Mouse (Mus musculus): Measurements from ENCODE around the gene Tmem265. TPM values are rescaled to one million over a fixed set of nuclear protein-coding genes. Genes with fewer than 3 reads are reported as not detected.

Gene Tmem265
- polyA plus RNA-seq, 1 experiment from 2014 or later: 6.3 TPM

- H3K27ac ChIP-seq (replicated peaks): no peak overlapping the region
- 96% methylated on average over 10 of the region's 10 CpGs for WGBS
- peaks cover 16% of the 10 kb centered on the region for H3K4me1 ChIP-seq
- H3K4me3 ChIP-seq: no peak overlapping the region
- no peak overlapping the region for H3K9ac ChIP-seq (replicated peaks)
- H3K9me3 ChIP-seq: no peaks in the 10 kb centered on the region
- peaks cover 62% of the 10 kb centered on the region for H3K36me3 ChIP-seq
- H3K4me2 ChIP-seq (replicated peaks): no peak overlapping the region
- ATAC-seq (ENCODE audit: low FRiP score, low read depth): no peak
- no peaks in the 10 kb centered on the region for H3K27me3 ChIP-seq
Measured at GRCm38 (mm10) chr7:127591108-127591507, 29.9 kb downstream of the Tmem265 start.

- 92% methylated on average over 14 of the region's 14 CpGs for WGBS
- peaks cover 77% of the 10 kb centered on the region for H3K36me3 ChIP-seq
Measured at GRCm38 (mm10) chr7:127592575-127592974, 31.4 kb downstream of the Tmem265 start.

GRCm38 (mm10) chr7:127596747-127597146, 35.6 kb downstream of the Tmem265 start:
- no peak for ATAC-seq (ENCODE audit: low FRiP score, low read depth)
- no peaks in the 10 kb centered on the region for H3K9me3 ChIP-seq
- H3K27ac ChIP-seq (replicated peaks): no peak overlapping the region
- peaks cover 100% of the 10 kb centered on the region for H3K36me3 ChIP-seq
- H3K4me2 ChIP-seq (replicated peaks): no peak overlapping the region
- no peak overlapping the region for H3K9ac ChIP-seq (replicated peaks)
- H3K27me3 ChIP-seq: no peaks in the 10 kb centered on the region
- no peak overlapping the region for H3K4me3 ChIP-seq
- no peaks in the 10 kb centered on the region for H3K4me1 ChIP-seq
- 95% methylated on average over 17 of the region's 17 CpGs for WGBS

More at GRCm38 (mm10) chr7:127592575-127592974, 31.4 kb downstream of the Tmem265 start:
- H3K9ac ChIP-seq (replicated peaks): no peak overlapping the region
- no peak overlapping the region for H3K4me3 ChIP-seq
- no peak overlapping the region for H3K4me2 ChIP-seq (replicated peaks)
- H3K4me1 ChIP-seq: peaks cover 9% of the 10 kb centered on the region
- H3K9me3 ChIP-seq: no peaks in the 10 kb centered on the region
- H3K27me3 ChIP-seq: no peaks in the 10 kb centered on the region
- ATAC-seq (ENCODE audit: low FRiP score, low read depth): no peak
- no peak overlapping the region for H3K27ac ChIP-seq (replicated peaks)

- no peaks in the 10 kb centered on the region for H3K27me3 ChIP-seq
- no peak overlapping the region for H3K4me2 ChIP-seq (replicated peaks)
- no peaks in the 10 kb centered on the region for H3K4me1 ChIP-seq
- peaks cover 95% of the 10 kb centered on the region for H3K36me3 ChIP-seq
- no peak for ATAC-seq (ENCODE audit: low FRiP score, low read depth)
- H3K4me3 ChIP-seq: no peak overlapping the region
- H3K9ac ChIP-seq (replicated peaks): no peak overlapping the region
- WGBS: 98% methylated on average over 7 of the region's 7 CpGs
- H3K9me3 ChIP-seq: no peaks in the 10 kb centered on the region
- H3K27ac ChIP-seq (replicated peaks): no peak overlapping the region
Measured at GRCm38 (mm10) chr7:127600612-127601011, 39.4 kb downstream of the Tmem265 start.

- 82% methylated on average over 4 of the region's 4 CpGs for WGBS
- no peak overlapping the region for H3K4me2 ChIP-seq (replicated peaks)
- no peak overlapping the region for H3K27ac ChIP-seq (replicated peaks)
- no peak for ATAC-seq (ENCODE audit: low FRiP score, low read depth)
- peaks cover 90% of the 10 kb centered on the region for H3K36me3 ChIP-seq
- H3K27me3 ChIP-seq: no peaks in the 10 kb centered on the region
- no peaks in the 10 kb centered on the region for H3K9me3 ChIP-seq
- H3K4me1 ChIP-seq: no peaks in the 10 kb centered on the region
- H3K4me3 ChIP-seq: no peak overlapping the region
- no peak overlapping the region for H3K9ac ChIP-seq (replicated peaks)
Measured at GRCm38 (mm10) chr7:127601735-127602134, 40.5 kb downstream of the Tmem265 start.

GRCm38 (mm10) chr7:127602903-127603302, 41.7 kb downstream of the Tmem265 start:
- H3K4me1 ChIP-seq: no peaks in the 10 kb centered on the region
- no peaks in the 10 kb centered on the region for H3K9me3 ChIP-seq
- 88% methylated on average over 2 of the region's 2 CpGs for WGBS
- peaks cover 90% of the 10 kb centered on the region for H3K36me3 ChIP-seq
- no peak overlapping the region for H3K27ac ChIP-seq (replicated peaks)
- no peak for ATAC-seq (ENCODE audit: low FRiP score, low read depth)
- H3K9ac ChIP-seq (replicated peaks): no peak overlapping the region
- H3K4me3 ChIP-seq: no peak overlapping the region
- no peaks in the 10 kb centered on the region for H3K27me3 ChIP-seq
- H3K4me2 ChIP-seq (replicated peaks): no peak overlapping the region

- Histone ChIP-seq H3K4me1 (no peaks in the 10 kb centered on the region), H3K27ac (replicated peaks) (no peak overlapping the region), H3K9me3 (no peaks in the 10 kb centered on the region), H3K27me3 (no peaks in the 10 kb centered on the region), H3K4me2 (replicated peaks) (no peak overlapping the region), H3K4me3 (no peak overlapping the region), H3K36me3 (peaks cover 90% of the 10 kb centered on the region), H3K9ac (replicated peaks) (no peak overlapping the region)
- no peak for ATAC-seq (ENCODE audit: low FRiP score, low read depth)
- 94% methylated on average over 10 of the region's 10 CpGs for WGBS
Measured at GRCm38 (mm10) chr7:127604256-127604655, 43.1 kb downstream of the Tmem265 start.

- Histone ChIP-seq H3K27ac (replicated peaks) (no peak overlapping the region), H3K9me3 (no peaks in the 10 kb centered on the region), H3K4me3 (no peak overlapping the region), H3K36me3 (peaks cover 90% of the 10 kb centered on the region), H3K27me3 (no peaks in the 10 kb centered on the region), H3K4me1 (no peaks in the 10 kb centered on the region), H3K9ac (replicated peaks) (no peak overlapping the region), H3K4me2 (replicated peaks) (no peak overlapping the region)
- no peak for ATAC-seq (ENCODE audit: low FRiP score, low read depth)
- WGBS: 87% methylated on average over 6 of the region's 6 CpGs
Measured at GRCm38 (mm10) chr7:127607150-127607549, 46.0 kb downstream of the Tmem265 start.

- H3K36me3 ChIP-seq: peaks cover 67% of the 10 kb centered on the region
- no peak overlapping the region for H3K27ac ChIP-seq (replicated peaks)
- H3K4me2 ChIP-seq (replicated peaks): no peak overlapping the region
- H3K27me3 ChIP-seq: no peaks in the 10 kb centered on the region
- ATAC-seq (ENCODE audit: low FRiP score, low read depth): no peak
- 96% methylated on average over 29 of the region's 29 CpGs for WGBS
- no peak overlapping the region for H3K9ac ChIP-seq (replicated peaks)
- H3K4me3 ChIP-seq: no peak overlapping the region
- no peaks in the 10 kb centered on the region for H3K9me3 ChIP-seq
- H3K4me1 ChIP-seq: peaks cover 15% of the 10 kb centered on the region
Measured at GRCm38 (mm10) chr7:127611011-127611410, 49.8 kb downstream of the Tmem265 start.

GRCm38 (mm10) chr7:127611561-127611960, 50.4 kb downstream of the Tmem265 start:
- Histone ChIP-seq H3K27ac (replicated peaks) (no peak overlapping the region), H3K9ac (replicated peaks) (no peak overlapping the region), H3K4me3 (no peak overlapping the region), H3K4me2 (replicated peaks) (no peak overlapping the region), H3K36me3 (peaks cover 63% of the 10 kb centered on the region), H3K27me3 (no peaks in the 10 kb centered on the region), H3K4me1 (peaks cover 20% of the 10 kb centered on the region), H3K9me3 (no peaks in the 10 kb centered on the region)
- 97% methylated on average over 26 of the region's 26 CpGs for WGBS
- ATAC-seq (ENCODE audit: low FRiP score, low read depth): no peak

- peak overlapping the region; percentile 84; the same call in 1 of the 2 replicates for H3K4me3 ChIP-seq
- peaks cover 29% of the 10 kb centered on the region for H3K4me1 ChIP-seq
- H3K9ac ChIP-seq (replicated peaks): peak overlapping the region; percentile 99
- no peaks in the 10 kb centered on the region for H3K9me3 ChIP-seq
- no peaks in the 10 kb centered on the region for H3K27me3 ChIP-seq
- peak overlapping the region; percentile 85 for H3K4me2 ChIP-seq (replicated peaks)
- no peak for ATAC-seq (ENCODE audit: low FRiP score, low read depth)
- H3K36me3 ChIP-seq: peaks cover 44% of the 10 kb centered on the region
- 86% methylated on average over 8 of the region's 8 CpGs for WGBS
- H3K27ac ChIP-seq (replicated peaks): no peak overlapping the region
Measured at GRCm38 (mm10) chr7:127613501-127613900, 52.3 kb downstream of the Tmem265 start.

- Histone ChIP-seq H3K36me3 (peaks cover 38% of the 10 kb centered on the region), H3K27me3 (no peaks in the 10 kb centered on the region), H3K27ac (replicated peaks) (no peak overlapping the region), H3K9ac (replicated peaks) (peak overlapping the region; percentile 99), H3K4me1 (peaks cover 29% of the 10 kb centered on the region), H3K4me2 (replicated peaks) (peak overlapping the region; percentile 85), H3K4me3 (peak overlapping the region; percentile 84), H3K9me3 (no peaks in the 10 kb centered on the region)
- 31% methylated on average over 8 of the region's 8 CpGs for WGBS
- ATAC-seq (ENCODE audit: low FRiP score, low read depth): no peak
Measured at GRCm38 (mm10) chr7:127614091-127614490, 52.9 kb downstream of the Tmem265 start.

- peaks cover 29% of the 10 kb centered on the region for H3K4me1 ChIP-seq
- peak overlapping the region; percentile 85 for H3K4me2 ChIP-seq (replicated peaks)
- peak overlapping the region; percentile 89 for H3K27ac ChIP-seq (replicated peaks)
- peak overlapping the region; percentile 84 for H3K4me3 ChIP-seq
- WGBS: under 1% methylated on average over 34 of the region's 44 CpGs
- peak overlapping the region; percentile 99 for H3K9ac ChIP-seq (replicated peaks)
- ATAC-seq (ENCODE audit: low FRiP score, low read depth): peak; percentile 34
- no peaks in the 10 kb centered on the region for H3K27me3 ChIP-seq
- peaks cover 34% of the 10 kb centered on the region for H3K36me3 ChIP-seq
- H3K9me3 ChIP-seq: no peaks in the 10 kb centered on the region
Measured at GRCm38 (mm10) chr7:127614511-127614890, 53.3 kb downstream of the Tmem265 start.

All from midbrain, embryonic 12.5 days (tissue).